Mouse (Mus musculus) midbrain, embryonic 14.5 days (tissue): ENCODE data around the gene Cep83. TPM values are rescaled to one million over a fixed set of nuclear protein-coding genes. Genes with fewer than 3 reads are reported as not detected.

Experiments used
- ATAC-seq: fragments of 200-750 bp; cut with Nextera tagmentation; 2 replicates; pipeline ENCODE4 v1.8.0; 2017; ENCODE audit warnings: moderate number of reproducible peaks, moderate library complexity; ENCODE audit not compliant: low FRiP score, low TSS enrichment
- DNase-seq: peaks from one replicate; pipeline ENCODE4 v3.0.0-alpha.2; 2015
- H3K27ac ChIP-seq: fragments of 300-500 bp; sonication (generic); replicated peaks from 2 replicates; pipeline ENCODE4 v1.5.1; 2014; ENCODE audit warnings: mild to moderate bottlenecking, low read depth, low read length, moderate library complexity
- H3K27me3 ChIP-seq: fragments of 300-500 bp; sonication (generic); 2 replicates; pipeline ENCODE4 v1.6.1; 2014; ENCODE audit warnings: low read length, control low read depth, mixed read lengths; ENCODE audit not compliant: control insufficient read depth, insufficient read depth
- H3K36me3 ChIP-seq: fragments of 300-500 bp; sonication (generic); 2 replicates; pipeline ENCODE4 v1.6.1; 2014; ENCODE audit warnings: low read length, control low read depth; ENCODE audit not compliant: control insufficient read depth, insufficient read depth
- H3K4me1 ChIP-seq: fragments of 300-500 bp; sonication (generic); 2 replicates; pipeline ENCODE4 v1.6.1; 2014; ENCODE audit warnings: mild to moderate bottlenecking, antibody characterized with exemption, low read length, control low read depth; ENCODE audit not compliant: control insufficient read depth, insufficient read depth
- H3K4me2 ChIP-seq: fragments of 300-500 bp; sonication (generic); 2 replicates; pipeline ENCODE4 v1.6.1; 2014; ENCODE audit warnings: mild to moderate bottlenecking, low read length, moderate library complexity
- H3K4me3 ChIP-seq: fragments of 300-500 bp; sonication (generic); replicated peaks from 2 replicates; pipeline ENCODE4 v1.5.1; 2014; ENCODE audit warnings: low read depth, low read length
- H3K9ac ChIP-seq: fragments of 300-500 bp; sonication (generic); replicated peaks from 2 replicates; pipeline ENCODE4 v1.6.1; 2014; ENCODE audit warnings: mild to moderate bottlenecking, low read length, moderate library complexity
- H3K9me3 ChIP-seq: fragments of 300-500 bp; sonication (generic); 2 replicates; pipeline ENCODE4 v1.6.1; 2016; ENCODE audit warnings: low read length, control low read depth, mixed read lengths; ENCODE audit not compliant: control insufficient read depth
- WGBS: fragments of 180-500 bp; shearing (Covaris S2); extraction: QIAGEN DNeasy Blood & Tissue Kit; methylation state at CpG from one replicate; pipeline ENCODE4 v1.1.7; 2014; 5-methylcytosine and 5-hydroxymethylcytosine counted together
- polyA plus RNA-seq: library from polyadenylated mRNA; unstranded; fragments of >200 nt; fragmentation: Nextera tagmentation; extraction: Ambion mirVana; gene quantifications from 2 replicates; pipeline ENCODE4 v1.2.1, GENCODE M21; 2014

The Cep83 gene
- polyA plus RNA-seq, 1 experiment from 2014 or later, result 20.0 TPM

GRCm38 (mm10) chr10:94794666-94795244, 106.3 kb downstream of the Cep83 start:
- Histone ChIP-seq H3K9me3 (no peaks in the 10 kb centered on the region), H3K4me2 (no peak overlapping the region), H3K27ac (no peak overlapping the region), H3K9ac (no peak overlapping the region), H3K27me3 (no peaks in the 10 kb centered on the region), H3K4me3 (no peak overlapping the region), H3K36me3 (peaks cover 52% of the 10 kb centered on the region), H3K4me1 (no peaks in the 10 kb centered on the region)
- ATAC-seq, result no peak
- WGBS, result 91% methylated on average over 5 of the region's 5 CpGs
- no peak for DNase-seq

- no peaks in the 10 kb centered on the region for H3K4me1 ChIP-seq
- H3K4me3 ChIP-seq, result no peak overlapping the region
- H3K4me2 ChIP-seq, result no peak overlapping the region
- H3K27me3 ChIP-seq, result no peaks in the 10 kb centered on the region
- no peak overlapping the region for H3K27ac ChIP-seq
- H3K36me3 ChIP-seq, result peaks cover 36% of the 10 kb centered on the region
- ATAC-seq (no peak), DNase-seq (no peak)
- 89% methylated on average over 5 of the region's 5 CpGs for WGBS
- H3K9me3 ChIP-seq, result no peaks in the 10 kb centered on the region
- H3K9ac ChIP-seq, result no peak overlapping the region
Measured at GRCm38 (mm10) chr10:94798128-94798527, 109.7 kb downstream of the Cep83 start.

- ATAC-seq, result no peak
- 31% methylated on average over 2 of the region's 2 CpGs for WGBS
Measured at GRCm38 (mm10) chr10:94799485-94800239, 111.2 kb downstream of the Cep83 start.

GRCm38 (mm10) chr10:94800677-94801354, 112.4 kb downstream of the Cep83 start:
- no peak for DNase-seq
- no peak overlapping the region for H3K4me2 ChIP-seq
- no peak overlapping the region for H3K4me3 ChIP-seq
- H3K36me3 ChIP-seq, result peaks cover 24% of the 10 kb centered on the region
- no peaks in the 10 kb centered on the region for H3K4me1 ChIP-seq
- H3K9ac ChIP-seq, result no peak overlapping the region
- no peak overlapping the region for H3K27ac ChIP-seq
- H3K9me3 ChIP-seq, result no peaks in the 10 kb centered on the region
- ATAC-seq, result no peak
- no peaks in the 10 kb centered on the region for H3K27me3 ChIP-seq
- WGBS, result 89% methylated on average over 7 of the region's 7 CpGs

More at GRCm38 (mm10) chr10:94799485-94800239, 111.2 kb downstream of the Cep83 start:
- Histone ChIP-seq H3K4me2 (no peak overlapping the region), H3K4me3 (no peak overlapping the region), H3K4me1 (no peaks in the 10 kb centered on the region), H3K36me3 (peaks cover 26% of the 10 kb centered on the region), H3K9me3 (no peaks in the 10 kb centered on the region), H3K27me3 (no peaks in the 10 kb centered on the region), H3K27ac (no peak overlapping the region), H3K9ac (no peak overlapping the region)
- DNase-seq, result no peak

GRCm38 (mm10) chr10:94804029-94804908, 115.8 kb downstream of the Cep83 start:
- Histone ChIP-seq H3K4me3 (no peak overlapping the region), H3K27me3 (no peaks in the 10 kb centered on the region), H3K27ac (no peak overlapping the region), H3K9ac (no peak overlapping the region), H3K9me3 (no peaks in the 10 kb centered on the region), H3K4me1 (no peaks in the 10 kb centered on the region), H3K4me2 (no peak overlapping the region), H3K36me3 (peaks cover 11% of the 10 kb centered on the region)
- DNase-seq (no peak), ATAC-seq (no peak)
- WGBS, result 88% methylated on average over 10 of the region's 10 CpGs

GRCm38 (mm10) chr10:94804909-94805220, 116.4 kb downstream of the Cep83 start:
- Histone ChIP-seq H3K27me3 (no peaks in the 10 kb centered on the region), H3K9ac (no peak overlapping the region), H3K4me1 (no peaks in the 10 kb centered on the region), H3K4me3 (no peak overlapping the region), H3K4me2 (no peak overlapping the region), H3K27ac (no peak overlapping the region), H3K36me3 (peaks cover 11% of the 10 kb centered on the region), H3K9me3 (no peaks in the 10 kb centered on the region)
- ATAC-seq (no peak), DNase-seq (no peak)
- 95% methylated on average over 1 of the region's 1 CpGs for WGBS

GRCm38 (mm10) chr10:94807323-94807722, 118.9 kb downstream of the Cep83 start:
- WGBS, result 82% methylated on average over 7 of the region's 7 CpGs
- Histone ChIP-seq H3K4me2 (no peak overlapping the region), H3K9ac (no peak overlapping the region), H3K9me3 (no peaks in the 10 kb centered on the region), H3K4me1 (peaks cover 4% of the 10 kb centered on the region; the same call in 1 of the 2 replicates), H3K27me3 (no peaks in the 10 kb centered on the region), H3K27ac (no peak overlapping the region), H3K4me3 (no peak overlapping the region), H3K36me3 (peaks cover 12% of the 10 kb centered on the region)
- DNase-seq, result no peak
- no peak for ATAC-seq

GRCm38 (mm10) chr10:94808275-94808674, 119.8 kb downstream of the Cep83 start:
- peaks cover 9% of the 10 kb centered on the region; the same call in 1 of the 2 replicates for H3K4me1 ChIP-seq
- H3K27ac ChIP-seq, result no peak overlapping the region
- ATAC-seq, result no peak
- no peaks in the 10 kb centered on the region for H3K27me3 ChIP-seq
- no peak overlapping the region for H3K9ac ChIP-seq
- no peaks in the 10 kb centered on the region for H3K9me3 ChIP-seq
- no peak overlapping the region for H3K4me2 ChIP-seq
- 71% methylated on average over 6 of the region's 6 CpGs for WGBS
- no peak for DNase-seq
- no peak overlapping the region for H3K4me3 ChIP-seq
- H3K36me3 ChIP-seq, result peaks cover 12% of the 10 kb centered on the region
